Mouse (Mus musculus) forebrain, embryonic 15.5 days (tissue): Measurements from ENCODE around the gene Macrod2. TPM values are rescaled to one million over a fixed set of nuclear protein-coding genes. Genes with fewer than 3 reads are reported as not detected.

ENCODE experiments used
- ATAC-seq: fragments of 200-750 bp; cut with Nextera tagmentation; replicated peaks from 2 replicates; pipeline ENCODE4 v1.8.0; 2017; ENCODE audit warnings: mild to moderate bottlenecking, moderate TSS enrichment, moderate library complexity
- H3K27ac ChIP-seq: fragments of 300-500 bp; sonication (generic); replicated peaks from 2 replicates; pipeline ENCODE4 v1.5.1; 2015; ENCODE audit warnings: mild to moderate bottlenecking, inconsistent platforms
- H3K27me3 ChIP-seq: fragments of 300-500 bp; sonication (generic); 2 replicates; pipeline ENCODE4 v1.6.1; 2015; ENCODE audit warnings: inconsistent platforms
- H3K36me3 ChIP-seq: fragments of 300-500 bp; sonication (generic); 2 replicates; pipeline ENCODE4 v1.6.1; 2015; ENCODE audit warnings: mild to moderate bottlenecking, inconsistent platforms
- H3K4me1 ChIP-seq: fragments of 300-500 bp; sonication (generic); 2 replicates; pipeline ENCODE4 v1.6.1; 2015; ENCODE audit warnings: inconsistent platforms
- H3K4me2 ChIP-seq: fragments of 300-500 bp; sonication (generic); replicated peaks from 2 replicates; pipeline ENCODE4 v1.6.1; 2015; ENCODE audit warnings: mild to moderate bottlenecking, inconsistent platforms
- H3K4me3 ChIP-seq: fragments of 300-500 bp; sonication (generic); 2 replicates; pipeline ENCODE4 v1.5.1; 2015; ENCODE audit warnings: mild to moderate bottlenecking, inconsistent platforms
- H3K9ac ChIP-seq: fragments of 300-500 bp; sonication (generic); replicated peaks from 2 replicates; pipeline ENCODE4 v1.6.1; 2015; ENCODE audit warnings: mild to moderate bottlenecking, inconsistent platforms
- H3K9me3 ChIP-seq: fragments of 300-500 bp; sonication (generic); 2 replicates; pipeline ENCODE4 v1.6.1; 2016; ENCODE audit warnings: inconsistent platforms
- WGBS: fragments of 180-500 bp; shearing (Covaris S2); methylation state at CpG from one replicate; pipeline ENCODE4 v1.1.7; 2015; ENCODE audit warnings: mixed read lengths; 5-methylcytosine and 5-hydroxymethylcytosine counted together
- polyA plus RNA-seq: library from polyadenylated mRNA; unstranded; fragments of >200 nt; fragmentation: Nextera tagmentation; extraction: Ambion mirVana; gene quantifications from 2 replicates; pipeline ENCODE4 v1.2.1, GENCODE M21; 2015

Macrod2 gene
- polyA plus RNA-seq, 1 experiment from 2014 or later: 93.1 TPM

- H3K9me3 ChIP-seq: no peaks in the 10 kb centered on the region
- 56% methylated on average over 3 of the region's 3 CpGs for WGBS
- peak; percentile 29; the same call in 1 of the 2 replicates for ATAC-seq
- H3K4me3 ChIP-seq: no peak overlapping the region
- H3K4me2 ChIP-seq: no peak overlapping the region
- H3K9ac ChIP-seq: no peak overlapping the region
- no peaks in the 10 kb centered on the region for H3K27me3 ChIP-seq
- H3K27ac ChIP-seq: no peak overlapping the region
- H3K36me3 ChIP-seq: no peaks in the 10 kb centered on the region
- H3K4me1 ChIP-seq: no peaks in the 10 kb centered on the region
Measured at GRCm38 (mm10) chr2:142323158-142323557, 1928.0 kb downstream of the Macrod2 start.

DNA sequence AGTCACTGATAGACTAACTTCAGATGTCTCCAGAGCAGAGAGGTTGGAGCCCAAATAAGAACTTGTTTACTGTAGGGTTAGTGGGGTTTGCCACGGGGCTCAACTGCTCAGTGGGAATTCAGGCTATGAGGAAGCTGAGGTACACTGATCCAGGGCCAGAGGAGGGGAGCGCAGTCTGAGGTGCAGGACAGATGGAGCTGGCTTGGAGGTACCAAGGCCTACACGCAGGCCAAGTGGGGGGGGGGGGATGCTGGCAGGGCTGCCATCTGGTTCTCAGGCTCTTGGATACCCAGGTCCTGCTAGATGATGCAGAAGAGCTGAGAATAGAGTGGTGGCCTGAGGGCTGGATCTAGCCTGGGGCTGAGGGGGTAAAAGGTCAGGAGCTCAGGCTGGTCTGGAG lies 1931.6 kb downstream of the Macrod2 start:
- H3K27ac ChIP-seq: no peak overlapping the region
- 81% methylated on average over 3 of the region's 3 CpGs for WGBS
- no peaks in the 10 kb centered on the region for H3K27me3 ChIP-seq
- no peak overlapping the region for H3K4me2 ChIP-seq
- H3K9me3 ChIP-seq: no peaks in the 10 kb centered on the region
- H3K9ac ChIP-seq: no peak overlapping the region
- H3K36me3 ChIP-seq: no peaks in the 10 kb centered on the region
- peaks cover 2% of the 10 kb centered on the region; the same call in 1 of the 2 replicates for H3K4me1 ChIP-seq
- no peak overlapping the region for H3K4me3 ChIP-seq
- 0 out of 2 replicates have a peak, but pooled peaks have one; percentile 19 for ATAC-seq

- Histone ChIP-seq H3K27me3 (no peaks in the 10 kb centered on the region), H3K36me3 (no peaks in the 10 kb centered on the region), H3K27ac (no peak overlapping the region; the same call in 1 of the 2 replicates), H3K4me3 (no peak overlapping the region), H3K4me2 (no peak overlapping the region), H3K9ac (no peak overlapping the region), H3K9me3 (no peaks in the 10 kb centered on the region), H3K4me1 (peaks cover 13% of the 10 kb centered on the region)
- ATAC-seq: no peak
- WGBS: 35% methylated on average over 7 of the region's 7 CpGs
Measured at GRCm38 (mm10) chr2:142329761-142330160, 1934.7 kb downstream of the Macrod2 start.

GRCm38 (mm10) chr2:142334441-142335102 lies 1939.5 kb downstream of the Macrod2 start:
- WGBS: under 1% methylated on average over 7 of the region's 7 CpGs

DNA sequence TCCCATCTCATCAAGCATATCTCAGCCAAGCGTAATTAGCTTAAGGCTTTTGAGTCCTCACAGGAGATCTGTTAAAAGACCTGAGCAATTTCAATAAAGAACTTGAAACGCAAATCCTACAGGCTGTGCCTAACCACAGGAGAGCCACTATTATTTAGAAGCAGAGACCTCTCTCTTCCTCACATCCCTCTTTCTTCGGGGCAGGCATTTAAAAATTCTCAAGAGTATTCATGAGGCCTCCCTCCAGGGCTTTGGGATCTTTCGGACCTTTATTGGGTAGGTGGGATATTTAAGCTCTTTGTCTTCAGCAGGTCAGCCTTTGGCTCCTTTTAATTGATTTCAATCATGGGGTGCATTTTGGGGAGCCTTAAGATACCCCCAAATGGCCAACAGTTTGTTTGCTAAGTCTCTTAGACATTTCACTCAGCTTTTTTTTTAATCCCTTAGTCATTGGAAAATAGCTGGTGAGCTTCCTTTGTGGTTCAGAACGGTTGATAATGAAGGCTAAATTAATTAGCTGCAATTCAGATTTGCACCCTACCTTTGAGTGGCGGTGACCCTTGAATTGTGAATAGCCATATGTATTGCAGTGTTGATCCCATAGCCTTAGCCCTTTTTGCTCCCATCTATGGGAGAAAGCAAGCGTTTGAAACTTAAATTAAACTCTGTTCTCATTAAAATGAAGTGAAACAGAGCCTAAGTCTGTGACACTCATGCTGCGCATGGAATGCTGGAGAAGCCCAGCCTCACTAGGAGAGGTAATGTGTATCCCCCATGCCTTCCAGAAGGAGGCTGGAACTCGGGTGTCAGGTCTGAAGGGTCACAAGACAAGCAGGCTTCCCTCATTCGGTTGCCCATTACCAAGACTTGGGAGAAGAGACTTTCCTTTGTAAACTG lies 1940.2 kb downstream of the Macrod2 start:
- no peak overlapping the region for H3K4me3 ChIP-seq
- no peaks in the 10 kb centered on the region for H3K36me3 ChIP-seq
- H3K9me3 ChIP-seq: no peaks in the 10 kb centered on the region
- 0 out of 2 replicates have a peak, but pooled peaks cover 3% of the 10 kb centered on the region for H3K27me3 ChIP-seq
- no peak overlapping the region for H3K4me2 ChIP-seq
- peaks cover 27% of the 10 kb centered on the region for H3K4me1 ChIP-seq
- 4% methylated on average over 10 of the region's 10 CpGs for WGBS
- ATAC-seq: peak; percentile 89
- H3K9ac ChIP-seq: no peak overlapping the region
- peak overlapping the region; percentile 93 for H3K27ac ChIP-seq

More at GRCm38 (mm10) chr2:142334441-142335102, 1939.5 kb downstream of the Macrod2 start:
- no peak overlapping the region for H3K9ac ChIP-seq
- H3K27me3 ChIP-seq: no peaks in the 10 kb centered on the region
- H3K4me2 ChIP-seq: peak overlapping the region; percentile 29
- H3K4me3 ChIP-seq: no peak overlapping the region
- H3K36me3 ChIP-seq: no peaks in the 10 kb centered on the region
- H3K9me3 ChIP-seq: no peaks in the 10 kb centered on the region
- H3K27ac ChIP-seq: peak overlapping the region; percentile 93
- peaks cover 29% of the 10 kb centered on the region for H3K4me1 ChIP-seq
- peak; percentile 92 for ATAC-seq

- no peaks in the 10 kb centered on the region for H3K36me3 ChIP-seq
- H3K9me3 ChIP-seq: no peaks in the 10 kb centered on the region
- 34% methylated on average over 2 of the region's 2 CpGs for WGBS
Measured at GRCm38 (mm10) chr2:142344021-142344420, 1948.9 kb downstream of the Macrod2 start.

GRCm38 (mm10) chr2:142344758-142345157 lies 1949.6 kb downstream of the Macrod2 start:
- no peaks in the 10 kb centered on the region for H3K9me3 ChIP-seq
- no peaks in the 10 kb centered on the region for H3K36me3 ChIP-seq
- no peak overlapping the region for H3K9ac ChIP-seq
- WGBS: 76% methylated on average over 2 of the region's 2 CpGs
- H3K4me1 ChIP-seq: no peaks in the 10 kb centered on the region
- H3K4me3 ChIP-seq: no peak overlapping the region
- no peak overlapping the region for H3K27ac ChIP-seq
- 0 out of 2 replicates have a peak, but pooled peaks cover 3% of the 10 kb centered on the region for H3K27me3 ChIP-seq
- no peak overlapping the region for H3K4me2 ChIP-seq
- ATAC-seq: no peak

More at GRCm38 (mm10) chr2:142344021-142344420, 1948.9 kb downstream of the Macrod2 start:
- H3K4me1 ChIP-seq: no peaks in the 10 kb centered on the region
- 0 out of 2 replicates have a peak, but pooled peaks cover 3% of the 10 kb centered on the region for H3K27me3 ChIP-seq
- no peak overlapping the region for H3K4me2 ChIP-seq
- H3K9ac ChIP-seq: no peak overlapping the region
- no peak overlapping the region for H3K4me3 ChIP-seq
- H3K27ac ChIP-seq: no peak overlapping the region
- no peak for ATAC-seq

DNA sequence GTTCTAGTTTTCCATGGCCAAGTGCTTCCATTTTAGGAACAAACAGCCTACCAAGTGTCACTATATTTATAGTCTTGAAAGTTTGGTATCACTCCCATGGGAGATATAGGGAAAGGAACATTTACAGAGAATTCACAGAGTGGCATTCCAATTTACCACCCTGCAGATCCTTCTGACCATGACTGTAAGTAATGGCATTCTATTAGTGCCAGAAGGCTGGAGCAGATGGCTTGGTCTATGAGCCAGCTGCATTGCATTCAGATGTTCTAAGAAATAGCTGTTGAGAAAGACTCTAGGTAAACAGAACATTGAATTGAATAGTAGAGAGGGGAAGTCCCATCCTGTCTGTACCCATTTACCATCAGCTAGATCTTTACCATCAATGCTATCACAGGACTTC lies 1954.7 kb downstream of the Macrod2 start:
- no peaks in the 10 kb centered on the region for H3K36me3 ChIP-seq
- H3K9ac ChIP-seq: no peak overlapping the region
- no peaks in the 10 kb centered on the region for H3K4me1 ChIP-seq
- no peak overlapping the region for H3K4me2 ChIP-seq
- no peak overlapping the region for H3K27ac ChIP-seq
- H3K9me3 ChIP-seq: no peaks in the 10 kb centered on the region
- H3K27me3 ChIP-seq: no peaks in the 10 kb centered on the region
- ATAC-seq: no peak
- no peak overlapping the region for H3K4me3 ChIP-seq

GRCm38 (mm10) chr2:142362888-142363287 lies 1967.8 kb downstream of the Macrod2 start:
- no peak overlapping the region for H3K4me3 ChIP-seq
- no peak overlapping the region for H3K9ac ChIP-seq
- no peaks in the 10 kb centered on the region for H3K27me3 ChIP-seq
- peak; percentile 95 for ATAC-seq
- 0 out of 2 replicates have a peak overlapping the region, but pooled peaks have one; percentile 40 for H3K27ac ChIP-seq
- H3K9me3 ChIP-seq: no peaks in the 10 kb centered on the region
- H3K4me1 ChIP-seq: peaks cover 12% of the 10 kb centered on the region
- H3K4me2 ChIP-seq: no peak overlapping the region
- 2% methylated on average over 5 of the region's 5 CpGs for WGBS
- H3K36me3 ChIP-seq: no peaks in the 10 kb centered on the region

GRCm38 (mm10) chr2:142373978-142374377 lies 1978.9 kb downstream of the Macrod2 start:
- Histone ChIP-seq H3K4me2 (no peak overlapping the region), H3K36me3 (no peaks in the 10 kb centered on the region), H3K4me3 (no peak overlapping the region), H3K9ac (no peak overlapping the region), H3K27ac (no peak overlapping the region), H3K4me1 (0 out of 2 replicates have a peak, but pooled peaks cover 3% of the 10 kb centered on the region), H3K27me3 (no peaks in the 10 kb centered on the region), H3K9me3 (no peaks in the 10 kb centered on the region)
- no peak for ATAC-seq
- 8% methylated on average over 3 of the region's 3 CpGs for WGBS

DNA sequence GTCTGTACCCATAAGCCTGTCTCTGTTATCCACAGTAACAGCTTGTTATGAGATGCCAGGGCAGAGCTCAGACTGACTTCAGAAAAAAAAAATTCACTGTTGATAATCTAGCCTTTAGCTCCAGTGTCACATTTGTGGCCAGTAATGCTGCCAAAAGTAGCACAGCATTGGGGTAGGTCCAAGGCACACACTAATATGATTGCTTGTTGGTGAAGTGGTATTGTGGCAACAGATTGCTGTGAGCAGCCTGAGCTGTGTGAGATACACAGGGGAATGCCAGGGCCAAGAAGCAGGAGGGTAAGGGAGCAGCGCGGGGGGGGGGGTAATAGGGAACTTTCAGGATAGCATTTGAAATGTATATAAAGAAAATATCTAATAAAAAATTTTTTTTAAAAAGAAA lies 1985.5 kb downstream of the Macrod2 start:
- H3K27me3 ChIP-seq: no peaks in the 10 kb centered on the region
- H3K9me3 ChIP-seq: no peaks in the 10 kb centered on the region
- H3K27ac ChIP-seq: no peak overlapping the region
- H3K4me2 ChIP-seq: no peak overlapping the region
- no peaks in the 10 kb centered on the region for H3K36me3 ChIP-seq
- H3K4me3 ChIP-seq: no peak overlapping the region
- H3K9ac ChIP-seq: no peak overlapping the region
- no peaks in the 10 kb centered on the region for H3K4me1 ChIP-seq
- peak; percentile 81 for ATAC-seq
- 82% methylated on average over 2 of the region's 2 CpGs for WGBS

DNA sequence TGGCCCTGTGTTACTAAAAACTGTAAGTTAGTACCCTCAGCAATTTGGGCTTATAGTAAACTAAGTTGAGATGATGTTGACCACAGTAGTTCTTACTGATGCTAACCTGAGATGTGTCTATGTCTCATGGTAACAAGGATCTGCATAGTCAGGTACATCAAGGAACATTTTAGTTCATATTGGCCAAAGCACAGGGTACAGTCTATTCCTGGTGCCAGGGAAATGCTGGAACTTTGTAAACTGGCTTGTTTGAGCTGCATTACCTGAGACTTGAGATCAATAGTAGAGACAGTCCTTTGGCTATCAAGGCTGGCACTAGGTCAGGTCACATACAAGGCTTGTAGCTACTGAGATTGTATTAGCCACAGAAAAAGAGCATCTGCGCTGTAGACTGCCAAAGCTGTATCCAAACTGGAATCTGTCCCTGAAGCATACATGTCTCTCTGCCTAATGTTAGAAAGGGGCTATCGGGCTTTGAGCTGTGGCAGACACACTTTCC lies 1986.0 kb downstream of the Macrod2 start:
- H3K4me3 ChIP-seq: no peak overlapping the region
- no peak overlapping the region for H3K4me2 ChIP-seq
- H3K4me1 ChIP-seq: no peaks in the 10 kb centered on the region
- H3K9me3 ChIP-seq: no peaks in the 10 kb centered on the region
- no peak overlapping the region for H3K9ac ChIP-seq
- no peaks in the 10 kb centered on the region for H3K36me3 ChIP-seq
- ATAC-seq: no peak
- no peak overlapping the region for H3K27ac ChIP-seq
- 93% methylated on average over 2 of the region's 2 CpGs for WGBS
- no peaks in the 10 kb centered on the region for H3K27me3 ChIP-seq
